Mouse (Mus musculus) liver, postnatal 0 days (tissue): ENCODE measurements around the gene Rere.

ENCODE experiments used
- CTCF ChIP-seq: sonication (generic); IDR thresholded peaks from 2 replicates; pipeline ENCODE4 v1.5.1; 2016; ENCODE audit warnings: antibody characterized with exemption, low read depth
- EP300 ChIP-seq: IDR thresholded peaks from 2 replicates; pipeline ENCODE4 v1.6.1; 2016; ENCODE audit warnings: antibody characterized with exemption, low read depth, mild to moderate bottlenecking

DNA sequence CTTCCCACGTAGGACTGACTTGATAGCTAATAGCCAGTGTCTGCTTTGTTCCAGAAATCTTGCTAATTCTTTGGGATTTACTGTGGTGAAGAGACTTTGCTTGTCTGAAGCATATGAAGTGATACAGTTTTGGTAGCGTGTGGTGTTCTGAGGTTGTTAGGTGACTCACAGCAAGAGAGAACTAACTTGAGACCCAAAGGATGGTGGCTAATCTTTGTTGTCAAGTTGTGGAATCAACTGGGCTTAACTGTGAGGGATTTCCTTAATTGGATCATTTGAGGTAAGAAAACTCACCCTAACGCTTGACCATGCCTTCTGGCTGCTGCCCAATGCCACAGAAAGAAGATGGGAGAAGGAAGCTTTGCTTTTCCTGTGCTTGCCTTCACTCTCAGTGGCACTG lies 63.1 kb downstream of the Rere start:
- TF ChIP-seq CTCF (no peak), EP300 (no peak)
